Mouse (Mus musculus) spleen, embryonic (tissue): ENCODE results near the gene Slfn2.
"Not testable (repeated sequence)": the region's sequence is repeated elsewhere in the genome, so short reads cannot be mapped to it uniquely, and the experiment has no call there.

Source experiments
- CTCF ChIA-PET: fragments of 350-600 bp; sonication (Branson Sonifier 250); formaldehyde crosslinking; loops from one replicate; lab custom pipeline; 2022; lab: Charles Lee

Gene Slfn2

DNA sequence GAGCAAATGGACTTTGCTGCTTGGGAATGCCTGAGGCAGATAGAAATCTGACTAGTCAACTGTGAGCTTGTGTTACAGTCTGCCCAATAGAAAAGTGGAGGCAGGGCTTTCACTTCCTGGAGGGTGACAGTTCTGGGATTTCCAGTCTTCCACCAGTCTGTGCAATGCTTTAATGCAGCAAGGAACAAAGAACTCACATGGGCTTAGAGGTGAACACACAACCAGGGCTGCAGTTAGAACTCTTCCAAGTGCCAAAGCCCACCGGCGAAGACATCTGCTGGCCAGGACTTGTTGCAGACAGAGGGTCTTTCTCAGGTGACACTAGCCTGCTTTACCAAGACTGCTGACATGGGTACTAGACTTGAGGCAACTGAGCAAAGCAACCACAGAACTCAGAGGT lies at the start of gene Slfn2:
Slfn2 (plus strand) TSS at position 167 of the 400 bp plus-strand sequence.
- CTCF ChIA-PET = no interaction called here

DNA sequence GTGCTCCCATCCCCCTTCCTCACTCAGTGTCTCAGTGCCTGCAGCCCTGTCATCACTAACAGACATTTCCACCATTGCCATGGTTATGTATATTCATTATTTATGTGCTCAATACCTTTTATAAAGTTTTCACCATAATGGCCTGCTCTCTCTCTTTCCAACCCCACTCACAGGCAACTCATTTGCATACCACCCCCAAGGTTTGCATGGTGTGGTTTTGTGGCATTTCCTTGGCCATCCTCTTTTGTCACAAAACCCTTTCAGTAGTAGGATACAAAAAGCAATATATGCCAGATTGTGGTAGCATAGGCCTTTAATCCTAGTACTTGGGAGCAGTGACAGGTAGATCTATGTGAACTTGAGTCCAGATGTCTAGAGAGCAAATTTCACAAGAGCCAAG lies 48.8 kb upstream of the Slfn2 start:
- CTCF ChIA-PET = no interaction called here

DNA sequence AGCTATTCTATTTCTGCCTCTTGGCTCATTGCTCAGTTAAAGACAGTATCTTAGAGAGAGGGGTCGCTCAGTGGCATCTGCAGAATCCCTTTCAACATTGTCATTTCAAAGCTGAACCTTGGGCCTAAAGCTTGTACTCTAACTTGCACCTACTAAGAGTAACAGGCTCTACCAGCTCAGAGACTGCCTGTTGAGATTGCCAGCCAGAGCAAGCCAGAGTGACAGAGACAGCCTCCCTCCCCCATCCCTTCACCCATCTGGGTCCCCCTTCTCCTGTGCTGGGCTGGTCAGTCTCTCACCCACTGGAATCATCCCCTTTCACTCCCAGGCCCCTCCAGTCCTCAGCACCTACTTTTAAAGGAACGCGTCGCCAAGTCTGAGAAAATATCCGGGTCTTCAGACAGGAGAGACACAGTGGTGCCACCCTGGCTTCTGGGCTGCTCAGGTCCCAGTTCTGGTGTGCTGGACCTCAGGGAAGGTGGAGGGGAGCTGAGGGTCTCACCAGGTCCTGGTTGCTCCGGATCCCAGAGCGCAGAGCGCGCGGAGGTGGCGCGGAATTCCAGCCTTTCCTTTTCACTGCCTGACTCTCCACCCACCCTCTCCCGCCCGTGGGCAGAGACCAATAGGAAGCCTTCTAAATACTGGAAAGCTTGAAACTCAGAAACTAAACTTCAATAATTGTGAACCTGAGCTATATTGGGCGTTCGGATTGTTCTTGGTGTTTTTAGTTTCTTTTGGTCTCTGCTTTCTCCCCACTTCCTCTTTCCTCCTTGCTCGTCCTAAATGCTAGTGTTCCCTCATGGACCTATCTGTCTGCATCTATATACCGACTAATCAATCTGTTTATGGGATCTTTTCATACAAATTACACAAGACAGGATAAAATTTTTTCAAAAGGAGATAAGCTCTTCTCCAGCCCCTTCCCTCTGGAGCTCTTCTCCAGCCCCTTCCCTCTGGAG lies 45.1 kb upstream of the Slfn2 start:
- CTCF ChIA-PET = not testable (repeated sequence)

DNA sequence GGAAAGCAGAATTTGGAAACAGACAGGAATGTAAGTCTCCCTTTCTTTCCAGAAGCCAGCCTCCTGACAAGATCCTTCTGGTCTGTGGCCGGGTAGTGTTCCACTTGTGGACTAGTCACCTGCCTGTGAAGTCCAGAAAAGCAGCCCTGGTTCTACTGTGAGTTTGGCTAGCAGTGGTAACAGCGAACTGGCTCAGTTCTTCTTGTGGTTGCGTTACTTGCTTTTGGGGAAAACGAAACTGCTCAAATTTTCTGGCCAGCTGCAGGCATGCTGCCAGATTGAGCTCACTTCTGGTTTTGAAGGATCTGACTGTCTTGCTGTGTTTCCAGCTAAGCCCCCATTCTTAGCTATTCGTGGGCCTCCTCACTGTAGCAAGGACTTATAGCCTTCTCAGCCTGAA lies 44.3 kb upstream of the Slfn2 start, which contains the start of gene Slfn8:
Slfn8 (minus strand) TSS at position 190 of the 400 bp plus-strand sequence.
- CTCF ChIA-PET = no interaction called here

DNA sequence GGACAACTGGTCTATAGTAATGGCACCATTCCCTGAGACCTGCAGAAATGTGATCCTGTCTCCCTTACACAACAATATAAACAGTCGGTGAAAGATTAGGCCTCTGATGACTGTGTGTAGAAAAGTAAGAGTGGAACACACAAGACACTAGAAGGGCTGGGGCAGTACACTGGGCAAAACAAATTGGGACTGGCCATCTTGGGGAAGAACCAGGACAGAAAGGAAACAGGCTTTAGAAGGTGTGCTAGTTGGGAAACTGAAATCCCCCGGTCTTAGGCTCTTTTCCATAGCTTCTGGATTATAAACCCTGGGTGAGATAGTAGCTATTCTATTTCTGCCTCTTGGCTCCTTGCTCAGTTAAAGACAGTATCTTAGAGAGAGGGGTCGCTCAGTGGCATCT lies 26.2 kb upstream of the Slfn2 start:
- CTCF ChIA-PET = interaction anchor here (0.7 kb wide), 1 partner anchor 143 kb away, joined by 15 read pairs; no protein-coding TSS in a partner anchor

DNA sequence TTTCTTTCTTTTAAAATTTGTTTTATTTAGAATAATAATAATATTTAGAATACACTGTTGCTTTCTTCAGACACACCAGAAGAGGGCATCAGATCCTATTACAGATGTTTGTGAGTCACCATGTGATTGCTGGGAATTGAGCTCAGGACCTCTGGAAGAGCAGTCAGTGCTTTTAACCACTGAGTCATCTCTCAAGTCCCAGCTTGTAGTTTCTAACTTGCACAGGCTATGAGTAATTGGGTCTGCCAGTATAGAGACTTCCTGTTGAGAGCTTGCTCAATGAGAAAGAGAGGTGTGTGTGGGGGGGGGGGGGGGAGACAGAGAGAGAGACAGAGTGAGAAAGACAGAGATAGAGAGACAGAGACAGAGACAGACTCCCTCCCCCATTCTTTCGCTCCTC lies 25.8 kb upstream of the Slfn2 start:
- CTCF ChIA-PET = interaction anchor here (0.7 kb wide), 1 partner anchor 142 kb away, joined by 15 read pairs; no protein-coding TSS in a partner anchor

DNA sequence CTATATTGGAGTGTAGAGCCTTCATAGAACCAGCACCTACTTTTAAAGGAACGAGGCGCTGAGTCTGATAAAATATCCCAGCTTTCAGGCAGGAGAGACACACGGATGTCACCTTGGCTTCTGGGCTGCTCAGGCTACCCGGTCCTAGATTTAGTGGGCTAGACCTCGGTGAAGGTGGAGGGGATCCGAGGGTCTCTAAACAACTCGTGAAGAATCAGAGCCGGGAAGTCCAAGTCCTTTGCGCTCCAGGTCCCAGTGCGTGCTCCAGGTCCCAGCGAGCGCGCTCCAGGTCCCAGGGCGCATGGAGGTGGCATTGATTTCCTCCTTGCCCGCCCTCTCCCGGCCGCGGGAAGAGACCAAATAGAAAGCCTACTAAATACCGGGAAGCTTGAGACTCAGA lies 25.1 kb upstream of the Slfn2 start:
- CTCF ChIA-PET = interaction anchor here (0.5 to 0.8 kb wide), 2 partner anchors 109 to 123 kb away, joined by 5 to 26 read pairs; no protein-coding TSS in a partner anchor

DNA sequence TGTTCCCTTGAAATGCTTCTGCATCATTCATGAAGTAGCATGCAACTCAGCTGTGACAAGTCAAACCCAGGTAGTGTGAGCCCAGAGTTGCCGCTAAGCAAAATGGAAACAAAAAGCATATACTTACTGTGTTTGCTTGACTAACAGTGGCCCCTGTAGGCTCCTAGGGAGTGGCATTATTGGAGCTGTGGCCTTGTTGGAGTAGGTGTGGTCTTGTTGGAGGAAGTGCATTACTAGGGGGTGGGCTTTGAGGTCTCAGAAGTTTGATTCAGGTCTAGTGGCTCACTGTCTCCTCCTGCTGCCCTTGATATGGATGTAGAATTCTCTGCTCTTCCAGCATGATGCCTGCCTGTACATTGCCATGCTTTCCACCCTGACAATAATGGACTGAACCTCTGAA lies 24.6 kb upstream of the Slfn2 start:
- CTCF ChIA-PET = interaction anchor here (0.5 to 0.8 kb wide), 2 partner anchors 109 to 123 kb away, joined by 5 to 26 read pairs; no protein-coding TSS in a partner anchor

DNA sequence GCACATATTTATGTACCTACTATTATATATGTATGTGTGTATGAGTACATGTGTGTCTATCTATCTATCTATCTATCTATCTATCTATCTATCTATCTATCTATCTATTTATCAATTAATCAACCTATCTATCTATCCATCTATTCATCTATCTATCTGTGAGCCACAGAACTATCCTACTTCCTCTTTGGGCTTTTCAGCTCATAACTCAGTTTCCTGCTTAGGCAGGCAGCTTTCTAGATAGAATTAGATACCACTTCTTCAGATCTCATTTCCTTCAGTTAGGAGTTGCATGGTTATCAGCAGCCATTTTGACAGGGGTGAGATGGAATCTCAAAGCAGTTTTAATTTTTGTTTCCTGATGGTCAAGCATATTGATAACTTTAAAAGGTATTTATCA lies 23.9 kb upstream of the Slfn2 start:
- CTCF ChIA-PET = no interaction called here

DNA sequence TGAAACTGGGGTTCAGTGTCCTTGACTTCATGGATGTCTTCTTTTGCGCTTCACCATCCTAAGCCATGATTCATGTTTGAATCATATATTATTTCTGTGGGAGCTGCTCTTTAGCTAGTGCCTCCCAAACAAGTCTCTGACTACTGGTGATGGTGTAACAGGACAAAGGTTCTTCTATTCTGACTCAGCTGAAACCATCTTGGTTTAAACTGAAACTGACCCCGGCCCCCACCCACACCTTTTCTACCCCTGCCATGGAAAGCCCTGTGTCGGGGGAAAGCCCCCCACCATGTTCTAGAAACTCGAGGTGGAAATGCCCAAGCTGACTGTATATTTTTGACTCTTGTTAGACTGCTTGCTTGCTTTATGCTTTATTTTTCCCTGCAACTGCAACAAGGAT lies 21.0 kb upstream of the Slfn2 start:
- CTCF ChIA-PET = no interaction called here

DNA sequence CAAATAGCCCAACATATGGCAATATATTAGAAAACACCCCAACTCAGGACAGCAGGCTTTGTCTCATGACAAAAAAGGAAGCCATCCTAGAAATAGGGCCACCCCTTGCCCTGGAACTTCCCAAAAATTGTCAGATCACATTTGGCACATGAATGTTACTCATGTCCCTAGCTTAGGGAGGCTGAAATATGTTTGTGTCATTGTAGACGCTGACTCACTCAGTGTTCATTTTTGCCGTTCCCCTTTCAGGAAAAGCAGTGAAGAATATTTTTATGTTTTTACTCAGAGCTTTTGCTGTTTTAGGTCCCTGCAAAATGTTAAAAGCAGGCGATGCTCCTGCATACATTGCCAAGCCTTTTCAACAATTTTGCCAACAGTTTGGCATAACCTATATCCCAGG lies 19.3 kb upstream of the Slfn2 start:
- CTCF ChIA-PET = interaction anchor here (0.7 kb wide), 1 partner anchor 148 kb away, joined by 4 read pairs; no protein-coding TSS in a partner anchor

DNA sequence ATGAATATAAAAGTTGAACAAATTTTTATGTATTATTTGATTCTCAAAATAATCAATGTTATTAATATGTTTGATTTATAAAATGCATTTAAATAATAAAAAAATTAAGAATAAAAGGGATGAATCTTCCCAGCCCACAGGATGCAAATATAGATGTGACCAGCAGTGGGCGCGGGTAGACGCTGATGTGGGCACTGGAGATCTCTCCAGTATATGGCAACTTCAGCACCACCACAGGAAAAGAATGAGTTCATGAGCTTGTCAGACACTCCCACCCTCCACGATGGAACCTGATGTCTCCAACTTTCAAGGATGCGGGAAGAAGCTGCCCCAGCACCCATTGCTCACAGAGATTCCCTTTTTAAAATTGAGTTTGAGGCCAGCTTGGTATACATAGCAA lies 7.0 kb upstream of the Slfn2 start:
- CTCF ChIA-PET = interaction anchor here (0.7 kb wide), 1 partner anchor 64 kb away, joined by 3 read pairs; no protein-coding TSS in a partner anchor

DNA sequence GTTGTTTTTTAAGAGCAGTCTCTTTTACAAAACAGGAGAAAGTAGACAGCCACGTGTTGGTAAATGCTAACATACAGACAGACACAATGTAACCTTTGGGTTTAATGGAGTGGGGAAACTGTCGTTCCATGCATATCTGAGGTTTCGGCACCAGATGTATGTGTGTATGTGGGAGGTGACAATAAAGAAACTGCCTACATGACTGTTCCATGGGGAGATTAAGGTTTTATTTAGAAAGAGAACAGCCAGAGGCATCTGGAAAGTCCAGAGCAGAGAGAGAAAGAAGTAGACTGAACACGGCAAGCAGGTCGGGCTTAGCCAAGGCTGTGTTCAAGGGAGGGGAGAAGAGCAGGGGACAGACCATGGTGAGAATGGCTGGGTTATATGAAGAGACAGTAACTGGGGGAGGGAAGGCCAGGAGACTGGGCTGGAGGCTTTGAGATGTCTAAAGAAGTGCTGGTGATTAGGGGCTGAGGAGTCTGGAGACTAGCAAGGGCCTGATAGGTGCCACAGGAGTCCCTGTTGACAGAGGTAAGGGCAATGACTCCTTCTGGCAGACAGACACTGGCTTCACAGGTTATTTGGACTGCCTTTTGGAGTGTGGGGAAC lies 4.4 kb upstream of the Slfn2 start:
- CTCF ChIA-PET = interaction anchor here (0.5 kb wide), 1 partner anchor 148 kb away, joined by 3 read pairs; no protein-coding TSS in a partner anchor

DNA sequence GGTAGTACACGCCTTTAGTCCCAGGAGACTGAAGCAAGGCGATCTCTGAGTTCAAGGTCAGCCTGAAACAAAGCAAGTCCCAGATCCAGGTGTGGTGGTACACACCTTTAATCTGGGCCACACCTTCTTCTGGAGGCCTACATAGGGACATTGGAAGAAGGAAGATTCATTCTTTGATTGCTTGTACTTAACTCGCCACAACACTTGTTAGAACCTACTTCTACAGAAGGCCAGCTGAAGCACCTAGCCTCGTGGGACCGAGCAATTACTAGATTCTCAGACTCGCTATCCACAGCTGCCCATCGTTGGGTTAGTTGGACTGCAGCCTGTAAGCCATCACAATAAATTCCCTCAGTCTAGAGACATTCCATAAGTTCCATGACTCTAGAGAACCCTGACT lies 3.1 kb upstream of the Slfn2 start:
- CTCF ChIA-PET = no interaction called here

DNA sequence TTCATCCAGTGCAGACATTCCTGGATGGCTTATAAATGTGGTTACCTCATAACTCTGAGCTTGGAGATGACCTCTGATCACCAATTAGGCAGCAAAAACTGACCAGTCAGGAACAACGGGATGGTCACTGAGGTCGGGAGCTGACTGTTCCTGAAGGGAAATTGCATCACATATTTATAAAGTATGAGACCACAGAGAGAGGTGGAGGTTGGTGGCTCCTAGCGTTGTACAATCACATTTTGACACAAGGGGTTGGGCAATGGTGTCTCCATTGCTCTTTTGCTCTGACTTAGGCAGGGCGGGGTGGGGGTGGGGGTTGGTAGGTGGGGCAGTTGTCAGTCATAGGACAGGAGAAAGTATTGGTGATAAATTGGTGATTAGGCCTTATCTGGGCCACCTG lies 1.8 kb upstream of the Slfn2 start:
- CTCF ChIA-PET = interaction anchor here (0.7 kb wide), 1 partner anchor 1527 kb away, joined by 3 read pairs; no protein-coding TSS in a partner anchor

DNA sequence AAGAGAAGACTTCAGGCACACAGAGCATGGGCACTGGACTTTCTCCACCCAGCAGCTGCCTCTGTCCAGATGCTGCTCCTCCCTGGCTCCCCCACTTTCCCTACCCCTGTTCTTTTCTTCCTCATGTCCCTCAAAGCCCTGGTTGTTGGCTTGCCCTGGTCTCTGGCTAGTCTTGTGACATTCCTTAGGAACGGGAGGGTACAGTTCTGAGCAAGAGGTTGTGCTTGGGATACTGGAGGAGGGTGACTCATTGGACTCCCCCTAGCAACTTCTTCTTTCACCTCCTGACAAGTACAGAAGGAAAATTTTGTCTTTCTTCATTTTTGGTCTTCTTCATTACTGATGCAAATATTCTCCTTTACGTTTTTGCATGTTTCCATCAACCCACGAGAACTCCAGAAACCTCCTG lies 967 bp upstream of the Slfn2 start:
- CTCF ChIA-PET = interaction anchor here (0.7 kb wide), 1 partner anchor 1526 kb away, joined by 3 read pairs; no protein-coding TSS in a partner anchor

DNA sequence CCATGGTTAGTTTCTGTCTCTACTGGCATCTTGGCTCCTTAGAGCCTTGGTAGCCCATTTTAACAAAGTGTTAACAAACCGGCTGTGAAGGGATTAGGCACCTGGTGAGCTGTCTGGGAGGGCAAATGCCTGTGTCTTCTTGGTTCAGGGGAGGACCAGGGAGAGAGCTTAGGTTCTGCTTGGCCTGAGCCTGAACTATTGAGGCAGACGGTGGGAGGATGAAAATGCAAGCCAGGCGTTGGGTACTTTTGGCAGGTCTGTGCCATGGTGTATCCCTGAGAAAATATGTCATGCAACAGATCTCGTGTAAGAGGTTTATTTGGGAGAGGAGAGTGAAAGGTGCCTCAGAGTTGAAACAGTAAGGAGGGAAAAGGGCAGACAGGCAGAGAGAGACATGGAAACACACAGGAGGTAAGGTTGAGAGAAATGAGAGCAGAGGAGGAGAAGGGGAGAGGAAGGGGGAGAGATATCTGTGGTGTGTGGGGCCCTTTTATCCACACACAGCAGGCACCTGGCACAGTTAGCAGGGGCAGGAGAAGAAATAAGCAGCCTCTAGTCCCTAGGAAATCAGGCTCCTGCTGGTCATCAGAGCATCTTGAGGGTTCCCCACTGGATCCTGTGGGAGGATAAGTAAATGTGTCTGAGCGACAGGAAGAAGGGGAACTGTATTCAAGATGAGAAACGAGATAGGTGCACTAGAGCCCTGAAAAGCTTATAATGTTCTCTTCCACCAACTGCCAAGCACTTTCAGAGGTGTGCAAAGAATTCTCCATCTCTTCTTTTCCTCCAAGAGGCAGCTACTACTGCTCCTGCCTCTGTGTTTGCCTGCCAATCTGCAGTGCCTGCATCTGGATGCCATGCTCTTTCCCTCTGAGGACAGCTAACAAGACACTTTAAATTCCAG lies 781 bp downstream of the Slfn2 start:
- CTCF ChIA-PET = interaction anchor here (0.6 kb wide), 1 partner anchor 54 kb away, joined by 3 read pairs; no protein-coding TSS in a partner anchor

DNA sequence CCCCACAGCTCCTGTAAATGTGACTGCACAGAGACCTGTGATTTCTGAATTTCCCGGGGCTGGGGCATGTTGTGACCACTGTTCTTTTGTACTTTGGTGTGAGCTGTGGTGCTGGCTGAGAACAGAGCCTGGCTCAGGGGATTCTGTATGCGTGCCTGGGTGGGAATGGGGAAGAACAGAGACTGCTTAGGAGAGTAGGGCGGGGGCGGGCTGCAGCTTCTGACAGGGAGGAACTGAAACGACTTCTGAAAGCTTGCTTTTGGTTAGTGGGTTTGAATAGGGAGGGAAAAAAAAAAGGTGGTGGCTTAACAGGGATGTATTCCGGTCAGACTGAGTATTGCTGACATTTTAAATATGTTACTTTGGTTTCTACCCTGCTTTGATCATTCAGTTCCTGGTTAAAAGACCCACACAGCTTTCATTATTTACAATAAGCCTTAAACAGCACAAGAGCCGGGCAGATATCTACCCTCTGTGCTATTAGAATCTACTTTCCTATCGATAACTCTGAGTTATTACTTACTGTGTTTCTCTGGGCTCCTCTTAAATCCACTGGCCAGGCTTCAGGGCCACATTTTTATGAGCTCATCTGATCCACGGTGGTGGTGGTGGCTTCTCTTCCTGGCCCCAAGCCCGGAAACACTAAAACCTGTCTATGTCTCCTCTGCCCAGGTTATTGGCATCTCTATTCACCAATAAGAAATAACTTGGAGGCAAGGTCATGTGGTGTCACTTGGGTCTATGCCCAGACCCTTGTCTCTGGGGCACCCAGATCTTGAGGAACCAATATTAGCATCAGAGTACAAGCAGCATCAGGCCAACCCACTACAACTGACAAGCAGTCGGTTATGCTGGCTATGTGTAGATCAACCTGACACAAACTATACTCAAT lies 2.0 kb downstream of the Slfn2 start:
- CTCF ChIA-PET = interaction anchor here (1.1 to 1.3 kb wide), 2 partner anchors 12 to 49 kb away, joined by 3 read pairs; partner anchors contain the start of gene Slfn1

DNA sequence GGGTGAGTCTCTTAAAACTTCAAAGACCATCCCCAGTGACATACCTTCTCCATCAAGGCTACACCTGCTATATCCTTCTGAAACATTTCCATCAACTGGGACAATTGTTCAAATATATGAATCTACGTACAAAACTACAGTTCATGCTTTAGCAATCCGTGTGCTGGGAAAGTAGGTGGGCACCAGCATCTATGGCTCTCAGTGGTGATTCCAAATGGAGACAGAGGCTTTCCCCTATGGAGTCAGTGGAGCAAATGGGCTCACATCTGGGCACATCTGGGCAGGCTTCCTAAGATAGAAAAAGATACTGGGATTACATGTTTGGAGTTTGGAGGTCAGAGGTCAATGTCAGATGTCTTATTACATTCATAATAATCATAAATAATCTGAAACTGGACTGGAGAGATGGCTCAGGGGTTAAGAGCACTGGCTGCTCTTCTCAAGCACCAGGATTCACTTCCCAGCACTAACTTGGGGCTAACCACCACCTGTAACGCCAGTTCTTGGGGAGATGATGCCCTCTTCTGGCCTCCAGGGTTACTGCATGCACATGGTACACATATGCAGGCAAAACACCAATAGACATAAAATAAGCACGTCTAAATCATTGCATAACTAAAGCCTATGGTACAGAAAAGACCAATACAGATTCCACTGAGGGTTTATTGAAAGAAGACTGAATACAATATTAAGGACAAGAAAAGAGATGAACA lies 3.2 kb downstream of the Slfn2 start:
- CTCF ChIA-PET = no interaction called here
